Mouse (Mus musculus) spleen, embryonic (tissue): ENCODE measurements around the gene Baiap2.

ENCODE experiments used
- CTCF ChIA-PET: fragments of 350-600 bp; sonication (Branson Sonifier 250); formaldehyde crosslinking; loops from one replicate; lab custom pipeline; 2022; lab: Charles Lee

Gene Baiap2

GRCm38 (mm10) chr11:120008501-120008900, 65.9 kb downstream of the Baiap2 start:
- CTCF ChIA-PET: no interaction called here

- CTCF ChIA-PET: no interaction called here
Measured at GRCm38 (mm10) chr11:120008956-120009355, 66.4 kb downstream of the Baiap2 start.

- CTCF ChIA-PET: no interaction called here
Measured at GRCm38 (mm10) chr11:120009937-120010336, 67.4 kb downstream of the Baiap2 start.

- CTCF ChIA-PET: no interaction called here
Measured at GRCm38 (mm10) chr11:120011114-120011760, 68.7 kb downstream of the Baiap2 start.

- CTCF ChIA-PET: interaction anchor here (0.8 kb wide), 1 partner anchor 14 kb away, joined by 5 read pairs; no protein-coding TSS in a partner anchor
Measured at GRCm38 (mm10) chr11:120011761-120012560, 69.4 kb downstream of the Baiap2 start.

- CTCF ChIA-PET: interaction anchor here (0.8 kb wide), 1 partner anchor 15 kb away, joined by 5 read pairs; no protein-coding TSS in a partner anchor
Measured at GRCm38 (mm10) chr11:120012702-120013101, 70.1 kb downstream of the Baiap2 start.

GRCm38 (mm10) chr11:120013174-120013711, 70.7 kb downstream of the Baiap2 start:
- CTCF ChIA-PET: interaction anchor here (0.8 kb wide), 1 partner anchor 15 kb away, joined by 5 read pairs; no protein-coding TSS in a partner anchor

- CTCF ChIA-PET: no interaction called here
Measured at GRCm38 (mm10) chr11:120014758-120015157, 72.2 kb downstream of the Baiap2 start.

GRCm38 (mm10) chr11:120017011-120017410, 74.4 kb downstream of the Baiap2 start:
- CTCF ChIA-PET: interaction anchor here (0.6 kb wide), 1 partner anchor 157 kb away, joined by 3 read pairs; no protein-coding TSS in a partner anchor

GRCm38 (mm10) chr11:120019542-120020440, 77.2 kb downstream of the Baiap2 start:
- CTCF ChIA-PET: no interaction called here

- CTCF ChIA-PET: no interaction called here
Measured at GRCm38 (mm10) chr11:120021367-120021766, 78.8 kb downstream of the Baiap2 start.

- CTCF ChIA-PET: no interaction called here
Measured at GRCm38 (mm10) chr11:120022216-120022615, 79.7 kb downstream of the Baiap2 start.

- CTCF ChIA-PET: no interaction called here
Measured at GRCm38 (mm10) chr11:120022841-120023240, 80.3 kb downstream of the Baiap2 start.

GRCm38 (mm10) chr11:120026941-120027340, 84.4 kb downstream of the Baiap2 start:
- CTCF ChIA-PET: interaction anchor here (1.2 kb wide), 1 partner anchor 21 kb away, joined by 3 read pairs; no protein-coding TSS in a partner anchor

- CTCF ChIA-PET: no interaction called here
Measured at GRCm38 (mm10) chr11:120028319-120029092, 85.9 kb downstream of the Baiap2 start.

GRCm38 (mm10) chr11:120029431-120030144, 87.0 kb downstream of the Baiap2 start:
- CTCF ChIA-PET: interaction anchor here (0.6 kb wide), 1 partner anchor 54 kb away, joined by 3 read pairs; no protein-coding TSS in a partner anchor

GRCm38 (mm10) chr11:120030145-120030901, 87.8 kb downstream of the Baiap2 start:
- CTCF ChIA-PET: no interaction called here

GRCm38 (mm10) chr11:120032052-120032451, 89.5 kb downstream of the Baiap2 start:
- CTCF ChIA-PET: no interaction called here

GRCm38 (mm10) chr11:120033473-120033872, 90.9 kb downstream of the Baiap2 start:
- CTCF ChIA-PET: no interaction called here
